Mouse (Mus musculus) left cerebral cortex, postnatal 4 days (tissue): ENCODE data around the gene Cep295nl. TPM values are rescaled to one million over a fixed set of nuclear protein-coding genes. Genes with fewer than 3 reads are reported as not detected.

Experiments
- total RNA-seq, 2 experiments: library from RNA; stranded (reverse); gene quantifications; 2 replicates each; pipeline ENCODE4 v1.2.3; 2021

Cep295nl gene
- total RNA-seq, 2 experiments from 2014 or later, result 2.8 to 3.9 TPM

Other genes with a start within 250 kb of the Cep295nl start
- under 1 TPM; 0.24 to 0.52 TPM for gene Dnah17, start 211.9 kb downstream of the Cep295nl start, total RNA-seq
- gene Cyth1, start 93.9 kb downstream of the Cep295nl start, total RNA-seq, result 10 to 100 TPM; 66.3 to 70.5 TPM
- 10 to 100 TPM; 27.3 to 30.2 TPM for gene Usp36, start 52.3 kb downstream of the Cep295nl start, total RNA-seq
- 100 to 1,000 TPM; 273 to 295 TPM for gene Timp2, start 13.2 kb upstream of the Cep295nl start, total RNA-seq
- gene Lgals3bp, start 59.6 kb upstream of the Cep295nl start, total RNA-seq, result 1 to 10 TPM; 5.0 to 6.2 TPM
- 10 to 100 TPM; 39.7 to 42.3 TPM for gene Cant1, start 76.6 kb upstream of the Cep295nl start, total RNA-seq
- 1 to 10 TPM; 7.2 to 7.4 TPM for gene C1qtnf1, start 85.7 kb upstream of the Cep295nl start, total RNA-seq
- gene Engase, start 134.3 kb upstream of the Cep295nl start, total RNA-seq, result 10 to 100 TPM in 1 of 2 experiments, 1 to 10 TPM in 1; 8.3 to 11.5 TPM